Comparison of ENCODE assay signal across 13 mouse cellular contexts in the genomic region with DNA sequence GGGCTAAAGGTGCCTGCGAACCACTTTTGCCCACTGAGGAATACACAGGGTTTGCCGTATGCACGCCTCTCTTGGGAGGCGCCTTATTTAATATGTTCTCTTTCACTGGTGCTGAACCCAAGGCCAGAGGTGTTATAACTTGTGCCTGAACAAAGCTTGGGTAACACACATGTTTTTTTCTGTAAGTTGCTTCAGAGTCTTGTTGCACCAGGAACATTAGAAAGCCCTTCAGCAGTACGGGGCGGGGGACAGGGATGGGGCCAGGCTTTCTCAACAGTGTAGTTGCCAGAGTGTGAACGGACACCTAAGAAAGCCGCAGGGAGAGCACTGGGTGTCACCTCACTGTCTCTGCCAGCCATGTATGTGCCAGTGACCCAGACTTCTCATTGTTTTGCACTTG.
"Had no signal": no experiment of that assay in that cellular context is flagged by ENCODE, and none has a peak within 500 bp of the region (broad histone marks: within the 10 kb centered on the region; RNA-seq: fewer than 3 reads in every experiment).

No protein-coding gene starts in this region.

- H3K4me2 ChIP-seq: intestine, embryonic 15.5 days; liver, embryonic 15.5 days; neural tube, embryonic 15.5 days had no signal

- H3K4me3 ChIP-seq: intestine, embryonic 15.5 days; left cerebral cortex, adult 2 months; liver, embryonic 15.5 days; midbrain, embryonic 10.5 days; myocyte; neural tube, embryonic 15.5 days had no signal

- DNase-seq: kidney, adult 18-20 months; kidney, postnatal 14 days; lung, postnatal 36 days; midbrain, embryonic 14.5 days; right cerebral cortex, adult 18-20 months; right cerebral cortex, postnatal 25 days; thymus, postnatal 36 days had no signal

- ATAC-seq: intestine, embryonic 15.5 days had no signal

- H3K27ac ChIP-seq: intestine, embryonic 15.5 days; left cerebral cortex, adult 2 months; liver, embryonic 15.5 days; midbrain, embryonic 10.5 days; neural tube, embryonic 15.5 days had no signal

- H3K27me3 ChIP-seq: intestine, embryonic 15.5 days; liver, embryonic 15.5 days had no signal

- H3K9ac ChIP-seq: intestine, embryonic 15.5 days; liver, embryonic 15.5 days; neural tube, embryonic 15.5 days had no signal

- H3K36me3 ChIP-seq: intestine, embryonic 15.5 days; liver, embryonic 15.5 days; midbrain, embryonic 10.5 days; neural tube, embryonic 15.5 days had no signal

- H3K9me3 ChIP-seq: intestine, embryonic 15.5 days; liver, embryonic 15.5 days; midbrain, embryonic 10.5 days; neural tube, embryonic 15.5 days had no signal
